Mouse (Mus musculus) fat pad, adult 2 months (tissue): Measurements from ENCODE around the gene Dnah8.

ENCODE experiments used
- DNase-seq: peaks from one replicate; pipeline ENCODE4 v3.0.0-alpha.2; 2011; ENCODE audit warnings: low read depth, low spot score; ENCODE audit errors: extremely low read depth

The Dnah8 gene

DNA sequence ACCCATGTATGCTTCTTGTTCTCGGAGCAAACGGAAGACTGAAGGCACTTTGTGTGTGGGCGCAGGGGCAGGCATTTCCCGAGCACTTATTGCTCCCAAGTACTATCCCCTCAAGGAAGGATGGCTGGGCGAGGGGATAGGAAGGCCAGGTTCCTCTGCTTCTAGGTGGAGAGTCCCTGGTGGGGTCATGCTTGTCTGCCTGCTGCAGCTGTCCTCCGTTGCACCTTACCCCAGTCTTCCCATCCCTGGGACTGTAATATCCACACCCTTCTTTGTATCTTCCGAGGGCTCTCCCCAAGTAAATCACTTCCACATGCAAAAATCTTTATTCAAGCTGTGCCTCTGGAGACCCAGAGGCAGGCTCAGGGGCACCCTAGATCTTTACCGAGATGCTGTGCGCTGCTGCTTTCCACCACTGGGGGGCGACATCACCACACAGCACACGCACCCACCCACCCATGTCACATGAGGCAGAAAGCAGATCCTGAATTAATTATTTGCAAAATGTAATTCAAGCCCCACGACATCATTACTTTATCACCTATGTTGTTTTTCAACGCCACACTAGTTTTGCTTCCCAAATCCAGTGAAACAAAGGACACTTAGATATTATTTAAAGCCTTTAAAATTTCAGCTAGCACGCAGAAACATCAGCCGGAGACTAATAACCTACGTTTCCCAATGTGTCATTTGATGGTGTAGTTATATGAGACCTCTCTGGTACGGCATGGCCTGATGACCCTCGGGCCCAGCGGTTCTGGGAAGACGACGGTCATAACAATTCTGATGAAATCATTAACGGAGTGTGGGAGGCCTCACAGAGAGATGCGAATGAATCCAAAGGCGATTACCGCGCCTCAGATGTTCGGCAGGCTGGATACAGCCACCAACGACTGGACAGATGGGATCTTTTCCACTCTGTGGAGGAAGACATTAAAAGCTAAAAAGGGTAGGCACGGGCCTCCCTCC lies 122.2 kb downstream of the Dnah8 start:
- no peak for DNase-seq

DNA sequence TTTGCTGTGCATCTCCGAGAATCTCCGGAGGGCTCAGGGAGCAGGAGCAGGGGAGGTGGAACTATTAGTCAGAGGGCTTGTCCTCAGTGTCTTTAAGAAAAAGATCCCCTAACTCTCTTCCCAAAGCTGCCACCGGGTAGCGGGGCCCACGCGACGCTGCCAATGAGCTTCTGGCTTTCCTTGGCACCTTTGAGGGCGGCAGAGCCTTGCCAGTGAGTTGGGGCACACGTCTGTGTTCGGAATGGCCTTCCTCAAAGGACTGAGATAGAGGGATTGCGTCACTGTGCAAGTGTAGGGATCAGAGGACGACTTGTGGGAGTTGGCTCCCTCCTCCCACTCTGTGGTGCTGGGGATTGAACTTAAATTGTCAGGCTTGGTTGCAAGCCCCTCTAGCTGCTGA lies 125.2 kb downstream of the Dnah8 start:
- DNase-seq = no peak

DNA sequence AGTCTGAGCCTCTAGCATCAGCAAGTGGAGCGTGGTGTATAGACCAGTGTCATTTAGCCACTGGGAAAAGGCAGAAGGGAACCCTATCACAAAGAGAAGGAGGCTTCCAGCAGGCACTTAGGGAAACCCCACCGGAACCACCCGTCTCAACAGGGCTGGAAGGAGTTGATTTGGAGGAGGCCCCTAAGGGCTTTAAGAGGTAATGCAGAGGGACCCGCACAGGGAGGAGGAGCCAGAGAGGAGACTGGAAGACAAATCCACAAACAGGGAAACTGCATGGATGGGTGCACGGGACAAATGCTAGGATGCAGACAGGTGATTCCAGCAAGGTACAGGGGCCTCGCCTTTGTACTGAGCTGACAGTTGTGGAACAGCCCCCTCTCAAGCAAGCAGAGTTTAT lies 126.1 kb downstream of the Dnah8 start:
- no peak for DNase-seq

DNA sequence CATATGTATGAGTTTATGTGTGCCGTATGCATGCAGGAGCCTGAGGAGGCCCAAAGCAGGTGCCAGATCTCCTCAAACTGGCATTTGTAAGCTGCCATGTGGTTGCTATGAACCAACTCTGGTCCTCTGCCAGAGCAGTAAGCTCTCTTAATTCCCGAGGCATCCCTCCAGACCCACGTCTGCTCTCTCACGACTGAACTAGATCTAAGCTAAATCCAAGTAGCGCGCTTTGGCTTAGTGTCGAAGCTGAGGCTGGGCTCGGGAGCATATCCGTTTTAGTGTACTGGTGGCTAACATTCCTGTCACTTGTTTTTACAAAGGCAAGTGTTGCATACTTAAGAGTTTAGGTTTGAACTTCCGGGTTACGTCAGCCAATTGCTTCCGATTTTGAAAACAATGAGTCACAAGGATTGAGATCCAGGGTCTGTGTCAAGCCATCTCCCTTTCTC lies 128.2 kb downstream of the Dnah8 start:
- no peak for DNase-seq

DNA sequence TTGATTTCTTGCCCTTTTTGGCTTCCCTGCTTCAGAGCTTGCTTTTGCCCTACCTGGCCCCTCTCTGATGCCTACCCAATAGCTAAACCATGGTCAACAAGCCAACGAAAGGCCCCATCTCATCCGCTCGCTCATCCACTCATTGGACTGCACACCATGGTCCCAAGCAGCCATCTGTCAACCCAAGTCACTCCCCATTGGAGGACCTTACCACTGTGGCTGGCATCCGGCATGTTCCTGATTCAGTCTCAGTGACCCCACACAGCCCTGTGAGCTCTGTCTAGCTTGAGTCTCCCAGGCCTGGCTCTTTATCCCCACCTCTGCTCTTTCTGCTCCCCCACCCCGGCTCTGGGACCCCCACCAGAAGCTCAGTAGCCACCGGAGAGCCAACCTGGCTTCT lies 129.0 kb downstream of the Dnah8 start:
- no peak for DNase-seq

DNA sequence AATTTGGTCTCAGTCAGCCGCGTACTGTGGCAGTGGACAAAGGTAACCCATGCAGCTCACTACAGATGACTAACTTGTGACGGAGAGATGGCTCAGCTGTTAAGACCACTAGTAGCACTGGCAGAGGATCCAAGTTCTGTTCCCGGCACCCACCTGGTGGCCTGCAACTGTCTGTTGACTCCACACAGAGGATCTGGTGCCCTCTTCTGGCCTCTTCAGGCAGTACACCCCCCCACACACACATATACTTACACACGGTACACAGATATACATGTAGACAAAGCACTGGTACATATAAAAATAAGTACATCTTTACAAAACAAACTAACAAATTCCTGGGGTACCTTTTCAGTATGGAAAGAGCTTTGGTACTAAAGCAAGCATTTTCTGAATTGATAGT lies 132.6 kb downstream of the Dnah8 start:
- DNase-seq = no peak

DNA sequence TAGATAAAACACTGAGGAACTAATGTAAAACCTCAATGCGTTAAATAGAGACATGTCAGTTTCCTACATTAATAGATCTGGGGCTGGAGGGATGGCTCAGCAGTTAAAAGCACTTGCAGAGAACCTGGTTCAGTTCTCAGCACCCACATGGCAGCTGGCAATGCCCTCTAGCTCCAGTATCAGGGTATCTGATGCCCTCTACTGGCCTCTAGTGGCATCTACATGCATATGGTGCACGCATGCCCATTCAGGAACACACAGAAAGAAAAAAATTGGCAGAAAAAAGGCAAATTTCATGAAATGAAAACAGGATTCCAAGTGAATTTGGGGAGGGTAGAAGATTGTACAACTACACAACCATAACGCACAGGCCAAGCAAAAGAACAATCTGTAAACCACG lies 136.2 kb downstream of the Dnah8 start:
- no peak for DNase-seq

DNA sequence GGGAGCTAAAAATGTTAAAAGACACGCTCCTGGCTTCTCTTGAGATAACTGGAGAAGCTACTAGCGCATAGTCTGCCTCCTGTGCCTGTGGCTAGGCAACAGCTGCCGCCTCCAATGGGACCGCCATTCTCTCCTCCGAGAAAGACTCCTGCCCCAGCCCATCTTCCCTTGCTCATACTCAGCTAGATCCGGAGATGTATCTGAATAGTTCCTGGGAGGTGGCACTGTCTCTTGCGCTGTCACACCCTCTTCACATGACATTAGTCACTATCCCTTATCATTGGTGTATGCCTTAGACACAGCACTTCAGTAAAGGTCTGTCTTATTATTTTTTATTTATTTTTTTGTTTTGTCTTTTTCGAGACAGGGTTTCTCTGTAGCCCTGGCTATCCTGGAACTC lies 140.1 kb downstream of the Dnah8 start:
- DNase-seq = no peak

DNA sequence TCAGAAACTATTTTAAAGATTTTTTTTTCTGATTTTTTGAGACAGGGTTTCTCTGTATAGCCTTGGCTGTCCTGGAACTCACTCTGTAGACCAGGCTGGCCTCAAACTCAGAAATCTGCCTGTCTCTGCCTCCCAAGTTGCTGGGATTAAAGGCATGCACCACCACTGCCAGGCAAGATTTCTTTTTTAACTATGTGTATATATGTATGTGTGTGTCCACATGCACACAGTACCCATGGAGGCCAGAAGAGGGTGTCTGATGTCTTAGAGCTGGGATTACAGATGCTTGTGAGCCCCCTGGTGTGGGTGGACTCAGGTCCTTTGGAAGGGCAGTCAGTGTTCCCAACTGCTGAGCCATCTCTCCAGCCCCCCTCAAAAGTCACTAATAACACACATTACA lies 150.3 kb downstream of the Dnah8 start:
- DNase-seq = no peak

DNA sequence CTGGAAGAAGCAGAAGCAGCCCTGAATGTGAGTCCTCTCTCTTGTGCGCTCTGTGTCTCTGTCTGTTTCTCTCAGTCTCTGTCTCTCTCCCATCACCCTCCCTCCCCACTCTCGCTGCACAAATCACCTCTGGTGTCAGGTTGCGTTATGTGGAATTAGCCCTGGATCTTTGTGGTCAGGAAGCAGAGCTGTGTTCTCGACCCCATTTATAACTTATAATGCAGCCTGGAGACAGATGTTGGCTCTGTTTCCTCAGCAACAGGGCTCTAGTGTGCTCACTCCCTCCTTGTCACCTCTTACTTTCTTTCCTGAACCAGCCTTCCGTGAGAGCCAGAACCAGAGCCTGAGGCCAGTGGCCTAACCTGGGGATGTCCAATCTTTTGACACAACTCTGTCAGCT lies 150.9 kb downstream of the Dnah8 start:
- DNase-seq = no peak

DNA sequence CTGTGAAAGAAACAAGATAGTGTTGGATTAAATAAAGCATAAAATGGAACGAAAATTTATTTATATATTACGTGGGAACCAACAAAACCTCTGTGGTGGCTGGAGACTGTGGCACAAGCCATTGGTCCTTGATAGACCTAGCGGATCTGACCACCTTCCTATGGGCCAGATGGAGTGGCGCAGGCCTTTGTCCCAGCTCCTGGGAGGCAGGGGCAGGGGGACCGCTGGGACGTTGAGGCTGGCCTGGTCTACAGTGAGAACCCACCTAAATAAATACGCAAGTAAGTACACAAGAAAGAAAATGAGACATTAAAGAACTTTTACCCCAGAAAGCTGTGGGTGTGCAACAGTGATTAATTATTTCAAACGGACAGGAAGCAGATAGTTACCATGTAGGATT lies 156.9 kb downstream of the Dnah8 start:
- no peak for DNase-seq

DNA sequence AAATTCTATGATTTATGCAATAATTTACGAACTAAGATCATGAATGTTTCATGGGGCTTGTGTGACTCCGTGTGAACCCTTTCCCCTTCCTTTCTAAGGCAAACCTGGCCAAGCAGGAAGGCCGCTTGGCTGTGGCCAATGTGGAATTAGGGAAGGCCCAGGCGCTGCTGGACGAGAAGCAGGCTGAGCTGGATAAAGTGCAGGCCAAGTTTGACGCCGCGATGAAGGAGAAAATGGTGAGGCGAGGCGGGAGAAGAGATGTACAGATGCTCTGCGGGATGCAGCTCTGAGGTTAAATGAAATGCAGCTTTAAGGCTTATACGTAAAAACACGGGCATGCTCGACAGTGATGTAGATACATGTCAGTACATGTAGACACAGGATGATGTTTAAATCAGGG lies 158.1 kb downstream of the Dnah8 start:
- DNase-seq = no peak

DNA sequence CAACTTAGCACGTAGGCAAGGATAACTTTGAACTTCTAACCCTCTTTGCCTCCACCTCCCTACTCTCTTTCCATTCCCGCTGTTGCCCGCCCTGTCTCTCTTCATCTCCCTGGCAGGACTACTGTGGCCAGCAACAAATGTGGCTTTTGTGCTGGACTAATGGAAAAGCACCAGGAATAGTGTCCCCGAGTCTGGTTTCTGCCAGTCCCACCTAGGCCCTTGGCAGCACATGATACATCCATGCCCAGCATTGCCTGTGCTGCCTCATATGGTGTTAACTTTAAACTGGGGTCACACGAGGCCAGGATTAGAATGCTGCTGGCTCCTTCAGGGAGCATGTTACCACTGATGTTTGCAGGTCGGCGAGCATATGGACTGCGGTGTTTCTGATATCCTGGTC lies 164.2 kb downstream of the Dnah8 start:
- no peak for DNase-seq

DNA sequence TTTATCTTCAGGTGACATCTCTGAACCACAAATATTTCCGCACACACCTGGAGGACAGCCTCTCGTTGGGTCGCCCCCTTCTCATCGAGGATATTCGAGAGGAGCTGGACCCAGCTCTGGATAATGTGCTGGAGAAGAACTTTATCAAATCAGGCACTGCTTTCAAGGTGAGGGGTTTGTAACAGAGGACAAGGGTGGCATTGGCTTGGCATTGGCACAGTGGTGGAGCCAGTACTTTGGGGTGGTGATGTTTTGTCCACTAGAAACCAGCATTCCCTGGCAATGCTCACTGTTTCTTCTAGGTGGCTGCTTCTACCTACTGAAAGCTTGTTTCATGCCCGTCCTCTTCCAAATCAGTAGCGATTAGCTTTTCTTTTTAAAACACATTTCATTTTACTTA lies 166.7 kb downstream of the Dnah8 start:
- DNase-seq = no peak

DNA sequence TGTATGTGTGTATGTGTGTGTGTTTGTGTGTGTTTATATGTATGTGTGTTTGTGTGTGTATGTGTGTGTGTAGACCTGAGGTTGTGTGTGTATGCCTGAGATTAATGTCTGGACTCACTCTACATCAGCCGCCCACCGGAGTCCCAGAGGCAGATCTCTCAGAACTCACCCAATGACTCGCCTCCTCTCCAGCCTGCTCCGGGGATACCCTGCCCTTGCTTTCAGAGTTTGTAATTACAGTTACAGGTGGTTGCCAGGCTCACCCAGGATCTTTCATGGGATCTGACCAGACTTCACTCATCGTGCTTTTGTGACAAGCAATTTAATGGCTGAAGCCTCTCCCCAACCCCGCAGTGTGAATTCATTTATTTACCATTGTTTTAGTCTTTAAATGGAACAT lies 168.2 kb downstream of the Dnah8 start:
- no peak for DNase-seq

DNA sequence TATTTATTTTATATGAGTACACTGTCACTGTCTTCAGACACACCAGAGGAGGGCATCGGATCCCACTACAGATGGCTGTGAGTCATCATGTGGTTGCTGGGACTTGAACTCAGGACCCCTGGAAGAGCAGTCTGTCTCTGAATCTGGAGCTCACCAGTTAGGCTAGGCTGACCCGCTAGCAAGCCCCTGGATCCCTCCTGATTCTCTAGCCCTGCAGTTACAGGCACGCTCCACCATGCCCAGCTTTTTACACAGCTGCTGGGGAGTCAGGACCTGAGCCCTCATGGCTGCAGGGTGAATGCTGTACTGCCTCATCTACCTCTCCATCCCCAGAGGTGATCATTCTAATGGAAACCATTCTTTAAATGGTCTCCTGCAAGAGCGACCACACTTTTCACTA lies 172.5 kb downstream of the Dnah8 start:
- no peak for DNase-seq

DNA sequence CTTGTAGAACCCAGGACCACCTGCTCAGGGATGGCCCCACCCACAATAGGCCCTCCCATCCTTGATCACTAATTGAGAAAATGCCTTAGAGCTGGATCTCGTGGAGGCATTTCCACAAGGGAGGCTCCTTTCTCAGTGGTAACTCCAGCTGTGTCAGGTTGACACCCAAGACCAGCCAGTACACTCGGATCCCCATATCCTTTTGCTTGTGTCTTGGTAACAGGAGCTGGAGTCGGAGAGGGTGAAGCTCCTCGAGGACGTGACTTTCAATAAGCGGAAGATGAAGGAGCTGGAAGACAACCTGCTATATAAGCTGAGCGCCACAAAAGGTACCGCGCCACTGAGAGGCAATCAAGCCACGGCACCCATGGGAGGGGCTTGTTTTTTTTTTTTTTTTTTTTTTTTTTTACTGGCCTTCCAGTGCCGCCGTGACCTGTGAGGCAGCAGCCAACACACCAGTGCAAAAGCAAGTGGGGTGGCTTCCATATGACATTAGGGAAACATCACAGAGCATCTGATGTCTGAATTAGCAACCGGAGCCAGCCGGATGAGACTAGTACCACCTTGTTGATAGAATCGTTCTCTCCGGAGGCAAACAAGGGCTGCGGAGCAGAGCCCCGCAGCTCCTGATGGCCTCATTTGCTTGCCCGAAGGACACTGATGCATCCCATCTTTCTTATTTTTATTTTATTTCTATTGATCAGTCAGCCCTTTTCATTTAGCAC lies 176.3 kb downstream of the Dnah8 start:
- no peak for DNase-seq

DNA sequence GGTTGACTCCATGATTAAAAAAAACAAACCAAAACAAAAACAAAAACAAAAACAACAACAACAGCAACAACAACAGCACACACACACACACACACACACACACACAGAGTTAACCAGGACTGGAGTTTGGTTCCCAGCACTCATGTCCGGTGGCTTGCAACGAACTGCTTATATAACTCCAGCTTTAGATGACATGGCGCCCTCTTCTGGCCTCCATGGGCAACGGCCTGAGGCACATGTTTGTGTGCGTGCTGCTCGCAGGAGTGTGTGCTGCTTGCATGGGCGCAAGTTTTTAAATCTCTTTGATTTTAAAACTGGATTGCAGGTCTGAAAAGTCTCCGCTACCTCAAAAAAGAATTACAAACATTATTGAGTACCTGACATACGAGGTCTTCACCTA lies 179.5 kb downstream of the Dnah8 start:
- no peak for DNase-seq

DNA sequence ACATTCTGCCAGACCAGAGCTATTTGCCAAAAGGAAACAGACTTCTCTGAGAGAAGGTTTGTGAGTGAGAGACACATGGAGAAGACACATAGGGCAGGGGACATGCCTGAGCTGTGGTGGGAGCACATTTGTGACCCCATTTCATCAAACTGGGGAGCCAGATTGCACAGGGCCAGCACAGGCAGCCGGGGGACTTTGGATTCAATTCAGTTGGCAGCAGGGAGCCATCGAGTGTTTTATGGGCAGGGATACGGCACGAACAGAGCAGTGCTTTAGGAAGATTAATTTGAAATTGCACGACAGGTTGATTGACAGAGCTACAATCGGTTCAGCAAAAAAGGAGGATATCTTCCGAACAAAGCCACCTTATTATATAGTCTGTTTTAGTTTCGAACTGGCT lies 180.8 kb downstream of the Dnah8 start:
- no peak for DNase-seq

DNA sequence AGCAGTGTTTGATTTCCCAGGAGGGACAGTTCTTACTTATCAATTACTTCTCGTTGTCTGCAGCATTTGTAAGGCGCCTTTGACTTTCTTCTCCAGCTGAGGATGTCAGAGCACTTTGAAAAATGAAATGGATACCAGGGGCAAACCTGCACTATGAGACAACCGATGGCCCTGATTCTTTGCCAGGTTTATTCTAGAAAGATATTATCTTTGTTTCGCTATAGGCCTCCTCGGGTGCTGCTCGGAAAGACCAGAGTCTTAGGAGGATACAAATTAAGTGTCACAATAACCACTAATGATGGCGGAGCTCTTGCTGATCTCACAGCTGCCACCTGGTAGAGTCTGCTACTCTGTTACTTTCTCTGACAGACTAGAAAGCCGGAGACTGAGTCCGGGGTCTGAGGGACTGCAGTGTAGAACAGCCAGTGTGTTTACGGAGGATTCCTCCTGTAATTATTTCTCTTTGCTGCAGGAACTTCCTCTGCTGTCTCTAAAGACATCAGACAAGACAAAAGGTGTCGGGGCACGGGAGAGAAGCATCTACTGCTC lies 181.4 kb downstream of the Dnah8 start:
- DNase-seq = no peak

DNA sequence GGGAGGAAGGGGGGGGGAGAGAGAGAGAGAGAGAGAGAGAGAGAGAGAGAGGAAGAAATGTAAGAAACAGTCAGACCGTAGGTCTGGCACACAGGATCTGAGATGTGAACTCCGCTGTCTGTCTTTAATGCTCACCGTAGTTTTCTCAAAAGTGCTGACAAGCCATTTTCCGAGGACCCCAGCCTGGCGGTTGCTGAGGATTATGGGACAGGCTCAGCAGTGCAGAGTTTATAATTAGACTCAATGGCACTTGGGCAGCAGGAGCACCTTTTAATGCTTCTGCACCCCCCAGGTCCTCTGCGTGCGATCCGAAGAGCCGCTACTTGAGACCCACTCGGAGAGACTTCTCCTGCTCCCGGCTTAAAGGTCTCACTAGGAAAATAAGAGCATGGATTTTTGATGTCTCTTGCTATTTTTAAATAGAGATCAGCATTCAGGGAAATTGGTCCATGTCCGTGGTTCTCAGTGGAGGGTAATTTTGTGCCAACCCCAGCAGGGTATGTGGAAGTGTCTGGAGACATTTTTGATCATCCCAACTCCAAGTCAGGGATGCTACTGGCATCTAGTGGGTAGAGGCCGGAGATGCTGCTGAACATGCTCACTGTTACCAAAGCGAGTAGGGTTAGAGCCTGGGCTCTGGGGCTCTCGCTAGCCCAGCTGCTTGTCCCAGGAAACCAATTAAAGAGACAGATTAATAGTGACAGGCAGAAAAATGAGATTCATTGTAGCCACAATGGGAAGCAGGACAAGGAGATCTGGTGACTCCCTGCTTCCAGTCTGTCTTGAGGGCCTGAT lies 184.9 kb downstream of the Dnah8 start:
- DNase-seq = no peak
